Comparison of ENCODE assay signal across 16 mouse cellular contexts in genomic region chr10:83117851-83118250, GRCm38 (mm10).
"Had no signal": no experiment of that assay in that cellular context is flagged by ENCODE, and none has a peak within 500 bp of the region (broad histone marks: within the 10 kb centered on the region; RNA-seq: fewer than 3 reads in every experiment).

No protein-coding gene starts in this region.

- ATAC-seq: intestine, embryonic 15.5 days; midbrain, embryonic 16.5 days had no signal

- DNase-seq: kidney, adult 11 months; kidney, adult 8-10 months; kidney, postnatal 10 days; kidney, postnatal 36 days; liver, embryonic 13.5 days; lung, adult 2 months; lung, postnatal 14 days; lung, postnatal 4 days; retina, postnatal 1 day; right cerebral cortex, postnatal 25 days had no signal

- H3K27me3 ChIP-seq: intestine, embryonic 15.5 days; kidney, embryonic 15.5 days; liver, embryonic 13.5 days; neural tube, embryonic 13.5 days had no signal

- H3K4me3 ChIP-seq: intestine, embryonic 15.5 days; kidney, embryonic 15.5 days; liver, embryonic 13.5 days; midbrain, embryonic 12.5 days; myocyte; neural tube, embryonic 13.5 days had no signal

- H3K9ac ChIP-seq: intestine, embryonic 15.5 days; kidney, embryonic 15.5 days; liver, embryonic 13.5 days; midbrain, embryonic 12.5 days; neural tube, embryonic 13.5 days had no signal

- H3K36me3 ChIP-seq: intestine, embryonic 15.5 days; kidney, embryonic 15.5 days; liver, embryonic 13.5 days; midbrain, embryonic 12.5 days; neural tube, embryonic 13.5 days had no signal

- H3K9me3 ChIP-seq: intestine, embryonic 15.5 days; kidney, embryonic 15.5 days; liver, embryonic 13.5 days; midbrain, embryonic 12.5 days; neural tube, embryonic 13.5 days had no signal

- H3K4me2 ChIP-seq: intestine, embryonic 15.5 days; kidney, embryonic 15.5 days; midbrain, embryonic 12.5 days; neural tube, embryonic 13.5 days had no signal

- H3K27ac ChIP-seq: intestine, embryonic 15.5 days; liver, embryonic 13.5 days; midbrain, embryonic 12.5 days; neural tube, embryonic 13.5 days had no signal
